Mouse (Mus musculus): ENCODE data around the gene Pgap2.

Pgap2 gene

GRCm38 (mm10) chr7:102267601-102268394, 57.8 kb downstream of the Pgap2 start, which contains the start of gene Stim1:
Gene Stim1, plus strand, starts transcription at chr7:102267806.
- peak in 1 of 2 experiments; percentile 58 for DNase-seq

GRCm38 (mm10) chr7:102268395-102268748, 58.4 kb downstream of the Pgap2 start:
- DNase-seq: peak in 1 of 2 experiments; percentile 25

- no peak for DNase-seq
These were observed 62.5 kb downstream of the Pgap2 start for GRCm38 (mm10) chr7:102272422-102272948.

- no peak for DNase-seq
These were observed 71.4 kb downstream of the Pgap2 start for GRCm38 (mm10) chr7:102281403-102281802.

- DNase-seq: no peak
These were observed 72.3 kb downstream of the Pgap2 start for GRCm38 (mm10) chr7:102282261-102282660.

Measured in spleen, adult 18-20 months (tissue).